In genomic region chr13:21530781-21531201, GRCm38 (mm10) we compare ENCODE assay signal across 7 mouse cellular contexts. TPM values are rescaled to one million over a fixed set of nuclear protein-coding genes. Genes with fewer than 3 reads are reported as not detected.
DNase-seq lines count a peak whose midpoint lies in the region; ATAC-seq and TF ChIP-seq lines count a peak whose summit lies in the region.

Zkscan8 (minus strand) TSS chr13:21531120.

- H3K4me1 ChIP-seq in intestine, postnatal 0 days (replicated peaks; ENCODE audit: control insufficient read depth, insufficient read depth, low read length), result no peaks in the 10 kb centered on the region
- H3K4me1 ChIP-seq in midbrain, embryonic 12.5 days, result peaks cover 8% of the 10 kb centered on the region
- H3K4me1 ChIP-seq in small intestine, adult 2 months (ENCODE audit: control insufficient read depth, insufficient read depth, insufficient read length, low read length), result no peaks in the 10 kb centered on the region

- TF ChIP-seq POLR2A in small intestine, adult 2 months (IDR thresholded peaks at IDR 0.05; ENCODE audit: low read depth, low read length), result peak; percentile 71

- peak; percentile 97 for ATAC-seq in intestine, postnatal 0 days
- peak; percentile 99 for ATAC-seq in midbrain, embryonic 12.5 days (ENCODE audit: low FRiP score, low read depth)

- peaks cover 7% of the 10 kb centered on the region for H3K36me3 ChIP-seq in intestine, postnatal 0 days (ENCODE audit: control insufficient read depth, insufficient read depth)
- H3K36me3 ChIP-seq in midbrain, embryonic 12.5 days, result peaks cover 10% of the 10 kb centered on the region
- peaks cover 3% of the 10 kb centered on the region for H3K36me3 ChIP-seq in small intestine, adult 2 months (ENCODE audit: control insufficient read depth, insufficient read depth, low read length)

- TF ChIP-seq CTCF in intestine, postnatal 0 days (IDR thresholded peaks at IDR 0.05; ENCODE audit: low read depth), result peak; percentile 31; the same call in 1 of the 2 replicates
- no peak for TF ChIP-seq CTCF in small intestine, adult 2 months (IDR thresholded peaks at IDR 0.05; ENCODE audit: extremely low read depth, insufficient read length, insufficient replicate concordance, low read depth, low read length)

- H3K27ac ChIP-seq in intestine, postnatal 0 days (ENCODE audit: low read depth, low read length), result peak within 1 kb of the TSS; percentile 86
- H3K27ac ChIP-seq in midbrain, embryonic 12.5 days (replicated peaks), result peak within 1 kb of the TSS; percentile 93
- H3K27ac ChIP-seq in small intestine, adult 2 months (ENCODE audit: insufficient read depth, low read depth, low read length), result no peak within 1 kb of the TSS

- no peaks in the 10 kb centered on the region for H3K27me3 ChIP-seq in intestine, postnatal 0 days (replicated peaks; ENCODE audit: control insufficient read depth, insufficient read depth, low read length)
- H3K27me3 ChIP-seq in midbrain, embryonic 12.5 days, result no peaks in the 10 kb centered on the region
- no peaks in the 10 kb centered on the region for H3K27me3 ChIP-seq in small intestine, adult 2 months (ENCODE audit: control insufficient read depth, insufficient read depth, low read length)

- no peaks in the 10 kb centered on the region for H3K9me3 ChIP-seq in intestine, postnatal 0 days (ENCODE audit: control insufficient read depth)
- H3K9me3 ChIP-seq in midbrain, embryonic 12.5 days, result no peaks in the 10 kb centered on the region

- H3K9ac ChIP-seq in intestine, postnatal 0 days (ENCODE audit: low read depth, low read length), result peak within 1 kb of the TSS; percentile 96
- H3K9ac ChIP-seq in midbrain, embryonic 12.5 days (replicated peaks), result peak within 1 kb of the TSS; percentile 95

- intact Hi-C loops in left cerebral cortex, postnatal 4 days (cut with DNase I), result no loop called here

- H3K4me2 ChIP-seq in intestine, postnatal 0 days (replicated peaks; ENCODE audit: low read depth), result peak within 1 kb of the TSS; percentile 73
- peak within 1 kb of the TSS; percentile 64 for H3K4me2 ChIP-seq in midbrain, embryonic 12.5 days (replicated peaks)

- WGBS in intestine, postnatal 0 days, result under 1% methylated on average over 39 of the region's 39 CpGs
- WGBS in midbrain, embryonic 12.5 days, result under 1% methylated on average over 39 of the region's 39 CpGs
- under 1% methylated on average over 39 of the region's 39 CpGs for WGBS in small intestine, adult 2 months

- H3K4me3 ChIP-seq in intestine, postnatal 0 days (ENCODE audit: low read depth, low read length), result peak within 1 kb of the TSS; percentile 88
- peak within 1 kb of the TSS; percentile 93 for H3K4me3 ChIP-seq in midbrain, embryonic 12.5 days
- H3K4me3 ChIP-seq in small intestine, adult 2 months (ENCODE audit: low read depth, low read length), result peak within 1 kb of the TSS; percentile 89

- peak; percentile 82 for DNase-seq in adrenal gland, adult 8-10 months
- peak; percentile 93 for DNase-seq in embryo, embryonic 9.5 days (ENCODE audit: extremely low spot score)
- peak; percentile 44 to 85 for DNase-seq in gastrocnemius, postnatal 4 days (ENCODE audit: low spot score in 2 of 2)
- peak; percentile 86 for DNase-seq in left cerebral cortex, postnatal 4 days

RNA-seq across cellular contexts. Expression of gene Zkscan8, which starts in this region (rescaled TPM):
- total RNA-seq in adrenal gland, adult 8-10 months (2022), result 10 to 100 TPM; 20.4 to 30.2 (median 26.0) TPM
- total RNA-seq in gastrocnemius, postnatal 4 days (2021), result 10 to 100 TPM; 15.0 to 15.6 TPM
- 1.6 and 2.0 TPM in 2 replicates for polyA plus RNA-seq in intestine, postnatal 0 days (2015; fragmentation: Nextera tagmentation; extraction: Ambion mirVana)
- 10 to 100 TPM; 13.7 to 13.9 TPM for total RNA-seq in left cerebral cortex, postnatal 4 days (2021)
- polyA plus RNA-seq in midbrain, embryonic 12.5 days (2016; fragmentation: Nextera tagmentation; extraction: Ambion mirVana), result 8.9 and 9.2 TPM in 2 replicates
- 0.66 and 0.79 TPM in 2 replicates for polyA plus RNA-seq in small intestine, adult 2 months (2012; rRNA removed)
